Mouse (Mus musculus) lung, embryonic 15.5 days (tissue): ENCODE measurements around the gene Fxyd1. TPM values are rescaled to one million over a fixed set of nuclear protein-coding genes. Genes with fewer than 3 reads are reported as not detected.

Experiments
- ATAC-seq: fragments of 200-750 bp; cut with Nextera tagmentation; 2 replicates; pipeline ENCODE4 v1.8.0; 2017; ENCODE audit warnings: moderate number of reproducible peaks, borderline replicate concordance; ENCODE audit not compliant: low FRiP score, low TSS enrichment; ENCODE audit errors: extremely low read depth
- H3K27ac ChIP-seq: fragments of 300-500 bp; sonication (generic); 2 replicates; pipeline ENCODE4 v1.5.1; 2015; ENCODE audit warnings: moderate library complexity, mild to moderate bottlenecking, inconsistent platforms
- H3K27me3 ChIP-seq: fragments of 300-500 bp; sonication (generic); 2 replicates; pipeline ENCODE4 v1.6.1; 2015; ENCODE audit warnings: inconsistent platforms
- H3K36me3 ChIP-seq: fragments of 300-500 bp; sonication (generic); 2 replicates; pipeline ENCODE4 v1.6.1; 2015; ENCODE audit warnings: inconsistent platforms
- H3K4me1 ChIP-seq: fragments of 300-500 bp; sonication (generic); 2 replicates; pipeline ENCODE4 v1.6.1; 2015; ENCODE audit warnings: inconsistent platforms
- H3K4me2 ChIP-seq: fragments of 300-500 bp; sonication (generic); 2 replicates; pipeline ENCODE4 v1.6.1; 2015; ENCODE audit warnings: inconsistent platforms, mild to moderate bottlenecking, moderate library complexity
- H3K4me3 ChIP-seq: fragments of 300-500 bp; sonication (generic); 2 replicates; pipeline ENCODE4 v1.5.1; 2015; ENCODE audit warnings: mild to moderate bottlenecking, inconsistent platforms
- H3K9ac ChIP-seq: fragments of 300-500 bp; sonication (generic); 2 replicates; pipeline ENCODE4 v1.6.1; 2015; ENCODE audit warnings: inconsistent platforms
- H3K9me3 ChIP-seq: fragments of 300-500 bp; sonication (generic); 2 replicates; pipeline ENCODE4 v1.6.1; 2016; ENCODE audit warnings: inconsistent platforms
- WGBS: fragments of 180-500 bp; shearing (Covaris S2); methylation state at CpG from one replicate; pipeline ENCODE4 v1.1.7; 2015; 5-methylcytosine and 5-hydroxymethylcytosine counted together
- polyA plus RNA-seq: library from polyadenylated mRNA; unstranded; fragments of >200 nt; fragmentation: Nextera tagmentation; extraction: Ambion mirVana; gene quantifications from 2 replicates; pipeline ENCODE4 v1.2.1, GENCODE M21; 2015

The Fxyd1 gene
- polyA plus RNA-seq, 1 experiment from 2014 or later: 82.5 TPM

- peak within 1 kb of the TSS; percentile 26 for H3K4me2 ChIP-seq
- 34% methylated on average over 5 of the region's 5 CpGs for WGBS
- no peaks in the 10 kb centered on the region for H3K36me3 ChIP-seq
- peak within 1 kb of the TSS; percentile 20 for H3K4me3 ChIP-seq
- peak within 1 kb of the TSS; percentile 2; the same call in 1 of the 2 replicates for H3K27ac ChIP-seq
- peak within 1 kb of the TSS; percentile 31; the same call in 1 of the 2 replicates for H3K9ac ChIP-seq
- H3K4me1 ChIP-seq: peaks cover 30% of the 10 kb centered on the region
- peak; percentile 56; the same call in 1 of the 2 replicates for ATAC-seq
- no peaks in the 10 kb centered on the region for H3K9me3 ChIP-seq
- H3K27me3 ChIP-seq: no peaks in the 10 kb centered on the region
These were observed 19.5 kb upstream of the Fxyd1 start, which contains the start of gene Fxyd3 for GRCm38 (mm10) chr7:31076492-31076891. Fxyd3 (minus strand) TSS chr7:31076704.

DNA sequence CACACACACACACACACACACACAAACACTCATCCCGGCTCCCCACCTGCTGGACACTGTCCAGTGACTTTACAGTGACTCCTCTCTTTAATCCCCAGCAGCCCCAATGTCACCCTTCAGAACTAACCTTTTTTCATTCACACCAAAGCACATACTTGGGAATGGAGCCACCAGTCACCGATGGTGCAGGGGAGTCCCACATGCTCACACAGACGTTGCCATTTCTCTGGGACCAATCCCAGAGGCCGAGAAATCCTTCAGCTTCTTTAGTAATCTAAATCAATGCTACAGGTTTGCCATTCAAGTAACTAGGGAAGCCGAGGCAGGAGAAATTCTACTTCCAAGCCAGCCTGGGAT is 17.7 kb upstream of the Fxyd1 start:
- 59% methylated on average over 5 of the region's 5 CpGs for WGBS
- ATAC-seq: no peak
- peak overlapping the region; percentile 36; the same call in 1 of the 2 replicates for H3K27ac ChIP-seq
- H3K4me3 ChIP-seq: no peak overlapping the region
- no peaks in the 10 kb centered on the region for H3K9me3 ChIP-seq
- no peaks in the 10 kb centered on the region for H3K27me3 ChIP-seq
- no peaks in the 10 kb centered on the region for H3K36me3 ChIP-seq
- no peak overlapping the region for H3K9ac ChIP-seq
- peaks cover 30% of the 10 kb centered on the region for H3K4me1 ChIP-seq
- H3K4me2 ChIP-seq: no peak overlapping the region

- Histone ChIP-seq H3K4me2 (no peak overlapping the region), H3K4me1 (peaks cover 30% of the 10 kb centered on the region), H3K9ac (no peak overlapping the region), H3K9me3 (no peaks in the 10 kb centered on the region), H3K4me3 (no peak overlapping the region), H3K36me3 (no peaks in the 10 kb centered on the region), H3K27ac (peak overlapping the region; percentile 36; the same call in 1 of the 2 replicates), H3K27me3 (no peaks in the 10 kb centered on the region)
- 58% methylated on average over 7 of the region's 7 CpGs for WGBS
- ATAC-seq: no peak
These were observed 17.2 kb upstream of the Fxyd1 start for GRCm38 (mm10) chr7:31074061-31074712.

DNA sequence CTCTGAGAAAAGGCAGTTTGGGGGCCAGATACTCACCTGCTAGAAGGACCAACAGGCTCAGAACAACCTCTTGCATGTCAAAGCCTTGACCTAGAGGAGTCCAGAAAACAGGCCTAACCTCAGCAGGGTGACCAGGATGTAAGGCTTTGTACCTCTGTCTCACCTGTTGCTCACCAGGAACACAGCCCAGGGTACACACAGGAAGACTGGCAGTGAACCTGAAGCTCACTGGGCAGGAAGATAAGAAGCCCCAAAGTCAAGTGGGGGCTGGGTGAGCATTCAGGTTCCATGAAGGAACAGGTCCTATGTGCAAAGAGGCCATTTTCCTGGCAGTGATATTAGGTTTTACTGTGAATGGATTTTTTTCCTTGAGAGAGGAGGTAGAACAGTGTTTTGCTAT is 16.5 kb upstream of the Fxyd1 start:
- Histone ChIP-seq H3K9ac (no peak overlapping the region), H3K4me2 (no peak overlapping the region), H3K27ac (peak overlapping the region; percentile 36; the same call in 1 of the 2 replicates), H3K27me3 (no peaks in the 10 kb centered on the region), H3K4me3 (no peak overlapping the region), H3K4me1 (peaks cover 30% of the 10 kb centered on the region), H3K36me3 (no peaks in the 10 kb centered on the region), H3K9me3 (no peaks in the 10 kb centered on the region)
- ATAC-seq: no peak

GRCm38 (mm10) chr7:31072326-31072725 is 15.3 kb upstream of the Fxyd1 start:
- 43% methylated on average over 9 of the region's 9 CpGs for WGBS
- Histone ChIP-seq H3K9me3 (no peaks in the 10 kb centered on the region), H3K27ac (no peak overlapping the region), H3K27me3 (no peaks in the 10 kb centered on the region), H3K36me3 (no peaks in the 10 kb centered on the region), H3K4me1 (peaks cover 36% of the 10 kb centered on the region), H3K4me2 (no peak overlapping the region), H3K4me3 (no peak overlapping the region), H3K9ac (no peak overlapping the region)
- no peak for ATAC-seq

DNA sequence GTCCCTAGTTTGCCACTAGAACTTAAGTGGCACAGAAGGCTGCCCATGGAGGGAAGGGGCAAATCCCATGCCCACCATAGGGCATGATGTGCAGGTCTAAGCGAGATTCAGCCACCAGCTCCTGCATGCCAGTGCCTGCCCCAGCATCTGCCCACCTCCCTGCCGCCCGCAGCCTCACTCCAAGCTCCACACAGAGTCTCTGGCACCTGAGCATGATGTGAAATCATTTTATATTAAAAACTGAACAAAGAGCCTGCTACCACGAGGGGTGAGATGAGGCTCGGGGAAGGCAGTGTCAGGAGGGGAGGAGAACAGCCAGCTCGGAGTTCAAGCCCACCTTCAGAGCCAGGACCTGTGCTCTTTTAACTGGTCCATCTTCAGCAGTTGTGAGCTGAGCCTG is 13.3 kb upstream of the Fxyd1 start:
- no peak overlapping the region for H3K4me3 ChIP-seq
- no peaks in the 10 kb centered on the region for H3K36me3 ChIP-seq
- H3K27me3 ChIP-seq: no peaks in the 10 kb centered on the region
- no peak overlapping the region for H3K27ac ChIP-seq
- ATAC-seq: no peak
- H3K9me3 ChIP-seq: no peaks in the 10 kb centered on the region
- H3K4me1 ChIP-seq: peaks cover 28% of the 10 kb centered on the region
- 73% methylated on average over 6 of the region's 6 CpGs for WGBS
- H3K4me2 ChIP-seq: no peak overlapping the region
- H3K9ac ChIP-seq: no peak overlapping the region

DNA sequence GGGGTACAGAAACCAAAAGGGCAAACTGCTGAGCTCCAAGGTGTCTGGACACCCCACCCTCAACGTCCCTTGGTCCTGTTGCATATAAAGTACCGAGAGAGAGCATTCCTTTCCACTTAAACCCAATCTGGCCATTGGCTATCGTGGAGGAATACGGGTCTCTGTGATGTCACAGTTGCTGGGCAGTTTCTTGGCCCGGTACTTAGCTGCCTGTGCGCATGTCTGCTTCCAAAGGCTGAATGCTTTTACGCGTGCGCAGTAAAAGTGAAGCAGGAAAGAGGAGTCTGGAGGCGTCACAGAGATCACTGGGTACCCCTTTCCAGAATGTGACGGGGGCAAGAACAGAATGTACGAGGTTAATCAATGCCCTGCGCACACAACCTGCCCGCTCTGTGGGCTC is 12.5 kb upstream of the Fxyd1 start:
- no peaks in the 10 kb centered on the region for H3K36me3 ChIP-seq
- H3K4me2 ChIP-seq: no peak overlapping the region
- 80% methylated on average over 14 of the region's 14 CpGs for WGBS
- no peak for ATAC-seq
- no peaks in the 10 kb centered on the region for H3K27me3 ChIP-seq
- H3K4me1 ChIP-seq: peaks cover 28% of the 10 kb centered on the region
- no peak overlapping the region for H3K27ac ChIP-seq
- H3K9ac ChIP-seq: no peak overlapping the region
- no peak overlapping the region for H3K4me3 ChIP-seq
- H3K9me3 ChIP-seq: no peaks in the 10 kb centered on the region

- peaks cover 16% of the 10 kb centered on the region for H3K4me1 ChIP-seq
- H3K36me3 ChIP-seq: no peaks in the 10 kb centered on the region
- no peak overlapping the region for H3K4me2 ChIP-seq
- H3K9ac ChIP-seq: no peak overlapping the region
- 34% methylated on average over 5 of the region's 5 CpGs for WGBS
- no peak overlapping the region for H3K4me3 ChIP-seq
- ATAC-seq: peak; percentile 44; the same call in 1 of the 2 replicates
- 0 out of 2 replicates have a peak overlapping the region, but pooled peaks have one; percentile 6 for H3K27ac ChIP-seq
- no peaks in the 10 kb centered on the region for H3K9me3 ChIP-seq
- H3K27me3 ChIP-seq: no peaks in the 10 kb centered on the region
These were observed 10.8 kb upstream of the Fxyd1 start for GRCm38 (mm10) chr7:31067836-31068235.

DNA sequence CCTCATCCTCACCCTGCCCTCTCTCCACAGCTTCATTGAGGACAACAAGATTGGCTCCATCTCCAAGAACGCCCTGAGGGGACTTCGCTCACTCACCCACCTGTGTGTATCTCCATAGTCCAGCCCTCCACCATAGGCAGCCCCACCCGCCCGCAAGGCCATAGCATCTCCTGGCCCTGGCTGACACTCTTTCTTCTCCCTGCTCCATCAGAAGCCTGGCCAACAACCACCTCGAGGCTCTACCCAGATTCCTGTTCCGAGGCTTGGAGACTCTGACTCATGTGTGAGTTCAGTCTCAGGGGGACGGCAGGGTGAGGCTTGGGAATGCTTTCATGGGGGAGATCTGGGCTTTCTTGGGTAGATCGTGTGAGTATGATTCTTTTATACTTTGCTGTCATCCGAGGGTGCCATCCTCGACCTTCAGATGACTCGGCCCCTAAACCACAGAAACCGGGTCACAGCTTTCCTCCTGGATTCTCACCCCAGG is 6.1 kb upstream of the Fxyd1 start:
- Histone ChIP-seq H3K4me2 (no peak overlapping the region), H3K4me1 (peaks cover 10% of the 10 kb centered on the region), H3K27me3 (no peaks in the 10 kb centered on the region), H3K9me3 (no peaks in the 10 kb centered on the region), H3K9ac (no peak overlapping the region), H3K4me3 (no peak overlapping the region), H3K27ac (no peak overlapping the region), H3K36me3 (no peaks in the 10 kb centered on the region)
- whole genome bisulfite sequencing: 83% methylated on average over 12 of the region's 12 CpGs
- ATAC-seq: no peak

GRCm38 (mm10) chr7:31060621-31061010 is 3.6 kb upstream of the Fxyd1 start:
- no peaks in the 10 kb centered on the region for H3K36me3 ChIP-seq
- no peaks in the 10 kb centered on the region for H3K27me3 ChIP-seq
- no peak overlapping the region for H3K4me2 ChIP-seq
- 84% methylated on average over 7 of the region's 7 CpGs for WGBS
- H3K9ac ChIP-seq: no peak overlapping the region
- no peaks in the 10 kb centered on the region for H3K9me3 ChIP-seq
- no peak for ATAC-seq
- H3K27ac ChIP-seq: no peak overlapping the region
- H3K4me3 ChIP-seq: no peak overlapping the region
- H3K4me1 ChIP-seq: peaks cover 6% of the 10 kb centered on the region; the same call in 1 of the 2 replicates

DNA sequence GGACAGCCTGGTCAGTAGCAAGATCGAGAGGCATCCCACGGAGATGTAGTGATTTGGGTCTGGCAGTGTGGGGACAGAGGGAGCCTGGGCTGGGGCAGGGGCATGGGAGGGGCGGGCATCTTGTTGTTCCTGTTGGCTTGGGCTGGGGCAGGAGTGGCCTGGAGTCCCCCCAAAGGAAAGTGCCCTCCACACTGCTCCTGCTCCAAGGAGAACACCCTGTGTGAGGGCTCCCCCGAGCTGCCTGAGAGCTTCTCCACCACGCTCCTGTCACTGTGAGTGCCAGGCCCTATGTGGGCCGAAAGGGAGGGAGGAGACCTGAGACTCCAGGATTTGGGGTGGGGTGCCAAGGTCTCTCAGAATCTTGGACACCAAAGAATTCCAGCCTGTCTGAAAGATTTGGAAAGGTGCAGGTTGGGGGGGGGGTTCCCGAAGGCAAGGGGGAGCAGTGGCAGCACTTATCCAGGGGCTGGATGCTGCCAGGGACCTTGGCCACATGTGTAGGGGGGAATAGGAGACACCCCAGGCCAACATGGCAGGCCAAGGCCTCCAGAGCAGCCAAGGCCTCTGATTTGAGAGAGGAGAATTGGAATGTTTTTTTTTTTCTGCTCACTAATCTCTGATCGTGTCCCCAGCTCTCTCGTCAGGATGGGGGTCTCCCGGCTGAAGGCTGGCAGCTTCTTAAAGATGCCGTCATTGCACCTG is 3.1 kb upstream of the Fxyd1 start:
- Histone ChIP-seq H3K27ac (no peak overlapping the region), H3K36me3 (no peaks in the 10 kb centered on the region), H3K4me2 (no peak overlapping the region), H3K4me3 (no peak overlapping the region), H3K9ac (no peak overlapping the region), H3K9me3 (no peaks in the 10 kb centered on the region), H3K27me3 (no peaks in the 10 kb centered on the region), H3K4me1 (peaks cover 11% of the 10 kb centered on the region)
- ATAC-seq: no peak
- 69% methylated on average over 11 of the region's 11 CpGs for WGBS

DNA sequence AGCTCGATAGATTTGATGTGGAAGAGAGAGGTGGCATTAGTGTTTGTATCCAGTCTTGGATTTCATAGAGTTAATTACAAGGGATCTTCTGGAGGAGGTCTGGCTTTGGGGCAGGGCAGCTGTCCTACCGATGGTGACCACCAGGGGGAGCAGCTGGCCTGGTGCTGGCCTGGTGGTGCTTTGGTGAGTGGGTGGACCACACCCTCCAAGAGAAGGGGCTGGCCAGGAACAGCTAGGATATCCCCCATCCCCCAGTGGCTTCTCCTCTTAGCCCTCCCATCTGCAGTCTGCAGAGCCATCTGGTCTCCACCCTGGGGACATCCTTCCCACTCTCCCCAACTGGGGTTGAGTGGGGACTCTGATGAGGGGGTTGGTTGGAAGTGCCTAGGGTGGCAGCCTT is 2.1 kb upstream of the Fxyd1 start, which contains the start of gene Lgi4:
Gene Lgi4, plus strand, starts transcription at position 235 of the 400 bp plus-strand sequence.
- peak; percentile 44; the same call in 1 of the 2 replicates for ATAC-seq
- Histone ChIP-seq H3K4me2 (no peak within 1 kb of the TSS), H3K27me3 (0 out of 2 replicates have a peak, but pooled peaks cover 2% of the 10 kb centered on the region), H3K27ac (no peak within 1 kb of the TSS), H3K9ac (no peak within 1 kb of the TSS), H3K36me3 (no peaks in the 10 kb centered on the region), H3K4me3 (no peak within 1 kb of the TSS), H3K4me1 (peaks cover 21% of the 10 kb centered on the region), H3K9me3 (no peaks in the 10 kb centered on the region)
- WGBS: 8% methylated on average over 2 of the region's 2 CpGs
